Comparison of ENCODE assay signal across 7 mouse cellular contexts in the genomic region with DNA sequence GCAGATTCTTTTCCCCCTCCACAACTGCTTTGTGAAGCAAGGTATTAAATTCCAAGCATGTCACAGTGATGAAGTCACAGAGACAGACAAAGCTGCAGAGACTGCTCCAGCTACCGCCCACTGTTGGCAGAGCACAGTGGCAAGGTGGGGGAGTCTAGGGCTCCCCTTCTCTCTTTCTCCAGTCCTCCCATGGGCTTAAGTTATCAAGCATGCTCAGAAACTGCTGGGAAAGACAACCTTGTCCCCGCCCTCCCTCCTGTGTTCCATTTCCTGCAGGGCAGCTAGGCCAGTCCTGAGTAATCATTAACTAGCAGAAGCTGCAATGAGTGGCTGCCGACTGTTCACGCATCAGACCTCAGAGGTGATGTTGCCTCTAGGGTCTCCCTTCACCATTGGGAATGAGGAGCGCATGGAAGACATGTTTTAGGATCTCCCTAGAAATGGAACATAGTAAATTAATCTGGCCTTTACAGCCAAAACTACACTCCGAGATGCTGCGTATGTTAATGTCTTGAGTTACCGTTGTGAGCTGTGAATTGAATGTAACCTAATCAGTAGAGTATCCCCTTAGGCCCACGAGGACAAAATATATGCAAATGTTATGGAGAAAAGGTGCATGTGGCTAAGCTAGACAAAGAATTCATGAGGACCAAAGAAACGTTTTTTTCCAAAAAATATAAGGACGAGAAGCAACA.
DNase-seq lines count a peak whose midpoint lies in the region; ATAC-seq and TF ChIP-seq lines count a peak whose summit lies in the region.

No protein-coding gene starts in this region.

- DNase-seq in Patski (ENCODE audit: low read depth, low spot score): peak; percentile 73
- peak; percentile 91 for DNase-seq in kidney, adult 9 months
- peak; percentile 58 for DNase-seq in urinary bladder, postnatal 14 days (ENCODE audit: low spot score)
- no peak for DNase-seq in gastrocnemius, adult 8-10 months (ENCODE audit: low spot score in 2 of 2)
- DNase-seq in thymus, adult 18-20 months: no peak

- H3K27me3 ChIP-seq in Patski: no peaks in the 10 kb centered on the region
- no peaks in the 10 kb centered on the region for H3K27me3 ChIP-seq in embryonic facial prominence, embryonic 13.5 days
- H3K27me3 ChIP-seq in lung, embryonic 16.5 days (ENCODE audit: control insufficient read depth, insufficient read depth, low read depth, low read length): no peaks in the 10 kb centered on the region

- no peak overlapping the region for H3K4me3 ChIP-seq in embryonic facial prominence, embryonic 13.5 days
- no peak overlapping the region for H3K4me3 ChIP-seq in lung, embryonic 16.5 days (ENCODE audit: low read length)

- no peaks in the 10 kb centered on the region for H3K9me3 ChIP-seq in embryonic facial prominence, embryonic 13.5 days
- H3K9me3 ChIP-seq in lung, embryonic 16.5 days (ENCODE audit: control insufficient read depth, low read length): no peaks in the 10 kb centered on the region

- peak; percentile 51 for TF ChIP-seq CTCF in Patski (IDR thresholded peaks at IDR 0.05)

- ATAC-seq in Patski: peak; percentile 97
- peak; percentile 48; the same call in 1 of the 2 replicates for ATAC-seq in embryonic facial prominence, embryonic 13.5 days (ENCODE audit: insufficient number of reproducible peaks, insufficient read depth, low FRiP score, low TSS enrichment, low read depth)
- peak; percentile 96 for ATAC-seq in lung, embryonic 16.5 days (ENCODE audit: low read depth)

- no peak overlapping the region for H3K4me2 ChIP-seq in embryonic facial prominence, embryonic 13.5 days
- H3K4me2 ChIP-seq in lung, embryonic 16.5 days (ENCODE audit: low read depth, low read length): peak overlapping the region; percentile 14; the same call in 1 of the 2 replicates

- H3K4me1 ChIP-seq in embryonic facial prominence, embryonic 13.5 days: peaks cover 8% of the 10 kb centered on the region
- peaks cover 9% of the 10 kb centered on the region for H3K4me1 ChIP-seq in lung, embryonic 16.5 days (replicated peaks; ENCODE audit: control insufficient read depth, insufficient read depth, low read length)

- in situ Hi-C loops in Patski (cut with MboI; ENCODE audit: low pct_unique_long_range_greater_than_20kb): no loop called here

- CTCF ChIA-PET in Patski (lab: Charles Lee): interaction anchor here (1.4 to 2.1 kb wide), 3 partner anchors 20 to 28 kb away, joined by 4 to 6 read pairs (median 4); no protein-coding TSS in a partner anchor

- no peaks in the 10 kb centered on the region for H3K36me3 ChIP-seq in embryonic facial prominence, embryonic 13.5 days
- no peaks in the 10 kb centered on the region for H3K36me3 ChIP-seq in lung, embryonic 16.5 days (ENCODE audit: control insufficient read depth, insufficient read depth, low read length)

- WGBS in embryonic facial prominence, embryonic 13.5 days: 42% methylated on average over 11 of the region's 11 CpGs
- 40% methylated on average over 11 of the region's 11 CpGs for WGBS in lung, embryonic 16.5 days

- no peak overlapping the region for H3K27ac ChIP-seq in embryonic facial prominence, embryonic 13.5 days
- H3K27ac ChIP-seq in lung, embryonic 16.5 days (ENCODE audit: low read length): peak overlapping the region; percentile 81

- POLR2A ChIA-PET in Patski (lab: Charles Lee): no interaction called here

- H3K9ac ChIP-seq in embryonic facial prominence, embryonic 13.5 days: no peak overlapping the region
- no peak overlapping the region for H3K9ac ChIP-seq in lung, embryonic 16.5 days (ENCODE audit: low read length)

Comparison
In these comparisons a context has a peak if more than half of its experiments do, and no peak if none do; other contexts are left out.
1. DNase-seq: peak in Patski (single experiment), kidney, adult 9 months (single experiment) and urinary bladder, postnatal 14 days (single experiment); none in gastrocnemius, adult 8-10 months (0 of 2) and thymus, adult 18-20 months (0 of 2).
2. Peak in every context shown above with its lines, with median percentiles within 50 percentile points of each other: ATAC-seq.